Mouse (Mus musculus) monocyte, adult 2 months (primary cell): ENCODE results near the gene Rtn4rl2.
"Not testable (repeated sequence)": the region's sequence is repeated elsewhere in the genome, so short reads cannot be mapped to it uniquely, and the experiment has no call there.

Experiments used
- DNase-seq, 2 experiments: peaks; one replicate each; pipeline ENCODE4 v3.0.0; 2022; ENCODE audit warnings: low spot score in 2 of 2, low read depth in 1 of 2

The Rtn4rl2 gene

GRCm38 (mm10) chr2:84886234-84886731 lies at the start of gene Rtn4rl2:
Gene Rtn4rl2 (minus strand): TSS chr2:84886710.
- no peak for DNase-seq

- no peak for DNase-seq
These were observed 48.6 kb upstream of the Rtn4rl2 start for GRCm38 (mm10) chr2:84935065-84935464.

- DNase-seq = no peak
These were observed 48.1 kb upstream of the Rtn4rl2 start for GRCm38 (mm10) chr2:84934649-84935007.

GRCm38 (mm10) chr2:84933992-84934648 lies 47.6 kb upstream of the Rtn4rl2 start:
- DNase-seq = no peak

- DNase-seq = no peak
These were observed 43.7 kb upstream of the Rtn4rl2 start for GRCm38 (mm10) chr2:84930186-84930585.

GRCm38 (mm10) chr2:84919601-84920108 lies 33.1 kb upstream of the Rtn4rl2 start:
- no peak for DNase-seq

- DNase-seq = no peak
These were observed 31.7 kb upstream of the Rtn4rl2 start for GRCm38 (mm10) chr2:84918188-84918587.

GRCm38 (mm10) chr2:84916548-84917320 lies 30.2 kb upstream of the Rtn4rl2 start:
- DNase-seq = no peak

GRCm38 (mm10) chr2:84915330-84915729 lies 28.8 kb upstream of the Rtn4rl2 start:
- no peak for DNase-seq

GRCm38 (mm10) chr2:84913881-84914280 lies 27.4 kb upstream of the Rtn4rl2 start:
- no peak for DNase-seq

GRCm38 (mm10) chr2:84912722-84913121 lies 26.2 kb upstream of the Rtn4rl2 start:
- no peak for DNase-seq

GRCm38 (mm10) chr2:84896686-84897085 lies 10.2 kb upstream of the Rtn4rl2 start:
- DNase-seq = not testable (repeated sequence)

GRCm38 (mm10) chr2:84895495-84896198 lies 9.1 kb upstream of the Rtn4rl2 start:
- no peak for DNase-seq

- no peak for DNase-seq
These were observed 6.8 kb upstream of the Rtn4rl2 start for GRCm38 (mm10) chr2:84893359-84893758.

- DNase-seq = peak in 1 of 2 experiments; percentile 55
These were observed 3.5 kb upstream of the Rtn4rl2 start for GRCm38 (mm10) chr2:84890045-84890340.

GRCm38 (mm10) chr2:84889316-84890044 lies 3.0 kb upstream of the Rtn4rl2 start:
- DNase-seq = no peak

GRCm38 (mm10) chr2:84888657-84889315 lies 2.3 kb upstream of the Rtn4rl2 start:
- DNase-seq = no peak

- DNase-seq = no peak
These were observed 1.1 kb upstream of the Rtn4rl2 start for GRCm38 (mm10) chr2:84887411-84888271.

- no peak for DNase-seq
These were observed 341 bp upstream of the Rtn4rl2 start for GRCm38 (mm10) chr2:84886821-84887281.
